Mouse (Mus musculus): ENCODE results near the gene Mier2. TPM values are rescaled to one million over a fixed set of nuclear protein-coding genes. Genes with fewer than 3 reads are reported as not detected.

Gene Mier2
- polyA plus RNA-seq, 1 experiment from 2014 or later = 56.2 TPM

DNA sequence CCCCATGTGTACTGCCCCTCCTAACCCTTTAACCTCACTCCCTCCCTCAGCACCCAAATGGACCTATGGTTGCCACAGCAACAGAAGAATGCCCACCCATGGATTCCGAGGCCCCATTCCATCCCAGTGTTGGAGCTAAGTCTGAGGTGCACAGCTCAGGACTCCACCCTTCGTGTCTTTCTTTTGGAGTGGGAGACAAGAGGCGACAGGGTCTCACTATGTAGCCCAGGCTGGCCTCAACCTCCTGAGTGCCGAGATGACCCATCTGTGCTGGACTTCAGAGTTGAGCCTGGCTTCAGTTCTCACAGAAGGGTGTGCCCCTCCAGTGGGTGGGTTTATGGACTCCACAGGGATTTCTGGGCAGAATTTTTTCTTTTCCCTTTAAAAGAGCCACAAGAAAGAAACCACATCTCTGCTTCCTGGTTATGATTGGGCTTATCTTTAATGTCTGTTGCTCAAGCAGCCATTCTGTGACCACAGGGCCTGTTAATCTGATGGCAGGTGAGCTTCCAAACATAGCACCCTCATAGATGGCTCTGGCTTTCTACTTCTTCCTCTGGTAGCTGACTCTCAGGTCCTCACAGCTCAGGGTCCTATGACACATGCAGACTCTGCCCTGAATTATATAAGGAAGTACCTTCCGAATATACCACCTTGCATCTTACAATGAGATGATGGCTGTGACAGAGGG, 32.2 kb upstream of the Mier2 start, which contains the start of gene Theg:
Gene Theg (minus strand): TSS at position 271 of the 691 bp plus-strand sequence.
- ATAC-seq = no peak
- Histone ChIP-seq H3K4me2 (ENCODE audit: low read length) (no peak within 1 kb of the TSS), H3K4me1 (ENCODE audit: control insufficient read depth, insufficient read depth, low read length) (no peaks in the 10 kb centered on the region), H3K27me3 (ENCODE audit: control insufficient read depth, insufficient read depth, low read depth, low read length) (no peaks in the 10 kb centered on the region), H3K36me3 (ENCODE audit: control insufficient read depth, insufficient read depth, low read length) (no peaks in the 10 kb centered on the region), H3K27ac (ENCODE audit: low read length) (no peak within 1 kb of the TSS), H3K4me3 (ENCODE audit: low read depth, low read length) (no peak within 1 kb of the TSS), H3K9ac (ENCODE audit: low read depth, low read length) (no peak within 1 kb of the TSS), H3K9me3 (replicated peaks; ENCODE audit: control insufficient read depth, low read length, poor library complexity, severe bottlenecking) (no peaks in the 10 kb centered on the region)
- WGBS = 82% methylated on average over 5 of the region's 5 CpGs

DNA sequence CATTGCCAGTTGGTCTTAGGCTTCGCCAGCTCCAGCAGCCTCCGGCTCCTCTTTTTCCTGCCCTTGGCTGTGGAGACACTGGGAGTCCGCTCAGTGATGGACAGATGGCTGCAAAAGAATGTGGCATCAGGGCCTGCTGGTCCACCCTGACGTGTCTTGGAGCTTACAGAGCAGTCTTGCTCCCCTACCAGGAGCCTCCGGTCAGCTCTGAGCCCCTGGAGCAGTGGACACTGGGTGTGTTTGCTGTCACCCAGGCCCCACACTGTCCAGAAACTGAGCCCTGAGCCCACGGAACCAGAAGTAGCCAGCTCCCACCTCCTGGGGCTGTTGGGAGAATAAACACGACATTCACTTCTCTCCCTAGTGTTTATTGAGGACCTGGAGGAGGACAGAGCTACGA, 31.2 kb upstream of the Mier2 start:
- no peak overlapping the region for H3K9ac ChIP-seq (ENCODE audit: low read depth, low read length)
- H3K4me2 ChIP-seq (ENCODE audit: low read length) = no peak overlapping the region
- H3K27me3 ChIP-seq (ENCODE audit: control insufficient read depth, insufficient read depth, low read depth, low read length) = no peaks in the 10 kb centered on the region
- no peaks in the 10 kb centered on the region for H3K4me1 ChIP-seq (ENCODE audit: control insufficient read depth, insufficient read depth, low read length)
- no peak for ATAC-seq
- no peak overlapping the region for H3K27ac ChIP-seq (ENCODE audit: low read length)
- H3K36me3 ChIP-seq (ENCODE audit: control insufficient read depth, insufficient read depth, low read length) = no peaks in the 10 kb centered on the region
- WGBS = 79% methylated on average over 8 of the region's 8 CpGs
- no peaks in the 10 kb centered on the region for H3K9me3 ChIP-seq (replicated peaks; ENCODE audit: control insufficient read depth, low read length, poor library complexity, severe bottlenecking)
- no peak overlapping the region for H3K4me3 ChIP-seq (ENCODE audit: low read depth, low read length)

DNA sequence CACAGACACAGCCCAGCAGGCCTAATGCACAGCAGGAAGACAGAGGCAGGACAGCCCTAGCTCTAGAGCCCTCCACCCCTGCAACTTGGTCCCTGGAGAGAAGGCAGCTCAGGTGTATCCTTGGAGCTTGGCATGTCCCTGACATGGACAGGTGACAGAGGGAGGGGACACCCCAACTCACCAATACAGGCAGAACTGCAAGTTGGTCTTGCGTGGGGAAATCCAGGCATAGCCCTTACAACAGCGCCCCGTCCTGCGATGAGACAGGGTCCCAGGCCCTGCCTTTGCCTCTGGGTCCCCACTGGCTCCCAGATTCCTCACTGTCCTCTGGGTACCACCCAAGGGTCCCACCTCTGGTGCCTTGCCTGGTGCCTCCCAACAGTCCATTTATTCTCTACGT, 30.7 kb upstream of the Mier2 start:
- H3K9me3 ChIP-seq (replicated peaks; ENCODE audit: control insufficient read depth, low read length, poor library complexity, severe bottlenecking) = no peaks in the 10 kb centered on the region
- H3K4me2 ChIP-seq (ENCODE audit: low read length) = no peak overlapping the region
- WGBS = 87% methylated on average over 5 of the region's 5 CpGs
- H3K4me3 ChIP-seq (ENCODE audit: low read depth, low read length) = no peak overlapping the region
- H3K4me1 ChIP-seq (ENCODE audit: control insufficient read depth, insufficient read depth, low read length) = no peaks in the 10 kb centered on the region
- no peaks in the 10 kb centered on the region for H3K36me3 ChIP-seq (ENCODE audit: control insufficient read depth, insufficient read depth, low read length)
- H3K27me3 ChIP-seq (ENCODE audit: control insufficient read depth, insufficient read depth, low read depth, low read length) = no peaks in the 10 kb centered on the region
- ATAC-seq = no peak
- H3K9ac ChIP-seq (ENCODE audit: low read depth, low read length) = no peak overlapping the region
- no peak overlapping the region for H3K27ac ChIP-seq (ENCODE audit: low read length)

DNA sequence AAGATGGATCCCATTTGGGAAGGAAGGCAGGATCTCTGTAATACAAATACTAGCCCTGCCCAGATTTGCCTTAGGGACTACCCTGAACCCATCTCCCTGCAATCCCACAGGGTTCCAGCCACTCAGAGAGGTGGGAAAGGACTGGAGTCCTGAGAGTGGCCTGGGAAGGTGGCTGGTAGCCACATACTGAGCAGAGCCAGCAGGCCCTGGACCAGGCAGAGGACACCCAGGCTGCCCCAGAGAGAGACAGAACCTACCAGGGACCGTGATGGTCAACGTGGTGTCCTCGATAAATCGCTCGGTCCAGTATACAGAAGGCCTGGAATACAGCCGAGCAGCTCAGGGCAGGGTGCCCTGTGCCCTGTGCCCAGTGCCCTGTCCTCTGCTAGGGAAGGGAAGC, 30.1 kb upstream of the Mier2 start:
- Histone ChIP-seq H3K9me3 (replicated peaks; ENCODE audit: control insufficient read depth, low read length, poor library complexity, severe bottlenecking) (no peaks in the 10 kb centered on the region), H3K4me3 (ENCODE audit: low read depth, low read length) (no peak overlapping the region), H3K36me3 (ENCODE audit: control insufficient read depth, insufficient read depth, low read length) (no peaks in the 10 kb centered on the region), H3K27me3 (ENCODE audit: control insufficient read depth, insufficient read depth, low read depth, low read length) (no peaks in the 10 kb centered on the region), H3K27ac (ENCODE audit: low read length) (no peak overlapping the region), H3K4me2 (ENCODE audit: low read length) (no peak overlapping the region), H3K4me1 (ENCODE audit: control insufficient read depth, insufficient read depth, low read length) (no peaks in the 10 kb centered on the region), H3K9ac (ENCODE audit: low read depth, low read length) (no peak overlapping the region)
- 91% methylated on average over 6 of the region's 6 CpGs for WGBS
- ATAC-seq = no peak

DNA sequence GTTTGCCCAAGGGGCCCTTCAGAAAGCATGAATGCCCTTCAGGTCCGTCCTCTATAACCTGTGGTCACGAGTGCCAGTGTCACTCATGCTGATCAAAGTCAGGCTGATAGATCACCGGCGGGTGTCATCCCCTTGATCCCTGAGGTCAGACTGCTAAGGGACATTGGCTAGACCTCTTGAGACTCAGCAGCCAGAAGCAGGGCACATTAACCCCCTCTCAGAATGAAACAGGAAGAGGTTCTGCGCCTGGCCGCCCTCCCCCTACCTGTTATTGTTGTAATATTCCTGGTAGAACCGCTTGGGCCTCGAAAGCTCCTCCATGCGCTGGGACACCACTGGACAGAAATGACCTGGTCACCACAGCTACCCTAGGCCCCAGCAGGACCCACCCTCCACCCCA, 29.4 kb upstream of the Mier2 start:
- H3K9me3 ChIP-seq (replicated peaks; ENCODE audit: control insufficient read depth, low read length, poor library complexity, severe bottlenecking) = no peaks in the 10 kb centered on the region
- WGBS = 85% methylated on average over 9 of the region's 9 CpGs

DNA sequence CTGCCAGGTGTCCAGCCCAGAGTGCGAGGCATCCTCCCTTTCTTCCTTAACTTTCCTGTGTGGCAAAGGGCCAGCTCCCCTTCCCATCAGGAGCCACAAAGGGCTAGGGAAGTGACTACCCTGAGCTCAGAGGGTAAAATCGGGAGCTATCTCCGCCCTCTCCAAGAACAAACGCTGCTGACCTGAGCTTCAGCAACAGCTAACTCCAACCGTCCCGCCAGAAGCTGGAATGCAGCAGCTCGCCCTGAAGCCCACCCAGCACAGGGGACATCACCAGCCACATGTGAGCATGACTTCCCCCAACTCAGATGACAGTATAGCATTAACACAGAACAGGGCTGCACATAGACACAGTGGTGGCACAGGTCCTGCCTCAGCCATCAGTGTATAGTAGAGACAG, 29.0 kb upstream of the Mier2 start:
- Histone ChIP-seq H3K4me2 (ENCODE audit: low read length) (no peak overlapping the region), H3K9me3 (replicated peaks; ENCODE audit: control insufficient read depth, low read length, poor library complexity, severe bottlenecking) (no peaks in the 10 kb centered on the region), H3K4me1 (ENCODE audit: control insufficient read depth, insufficient read depth, low read length) (no peaks in the 10 kb centered on the region), H3K27me3 (ENCODE audit: control insufficient read depth, insufficient read depth, low read depth, low read length) (no peaks in the 10 kb centered on the region), H3K9ac (ENCODE audit: low read depth, low read length) (no peak overlapping the region), H3K36me3 (ENCODE audit: control insufficient read depth, insufficient read depth, low read length) (no peaks in the 10 kb centered on the region), H3K4me3 (ENCODE audit: low read depth, low read length) (no peak overlapping the region), H3K27ac (ENCODE audit: low read length) (no peak overlapping the region)
- ATAC-seq = no peak
- WGBS = 80% methylated on average over 7 of the region's 7 CpGs

More for the DNA sequence above, 29.4 kb upstream of the Mier2 start:
- H3K36me3 ChIP-seq (ENCODE audit: control insufficient read depth, insufficient read depth, low read length) = no peaks in the 10 kb centered on the region
- no peaks in the 10 kb centered on the region for H3K27me3 ChIP-seq (ENCODE audit: control insufficient read depth, insufficient read depth, low read depth, low read length)
- no peak for ATAC-seq
- no peaks in the 10 kb centered on the region for H3K4me1 ChIP-seq (ENCODE audit: control insufficient read depth, insufficient read depth, low read length)
- H3K4me3 ChIP-seq (ENCODE audit: low read depth, low read length) = no peak overlapping the region
- H3K4me2 ChIP-seq (ENCODE audit: low read length) = no peak overlapping the region
- no peak overlapping the region for H3K9ac ChIP-seq (ENCODE audit: low read depth, low read length)
- H3K27ac ChIP-seq (ENCODE audit: low read length) = no peak overlapping the region

DNA sequence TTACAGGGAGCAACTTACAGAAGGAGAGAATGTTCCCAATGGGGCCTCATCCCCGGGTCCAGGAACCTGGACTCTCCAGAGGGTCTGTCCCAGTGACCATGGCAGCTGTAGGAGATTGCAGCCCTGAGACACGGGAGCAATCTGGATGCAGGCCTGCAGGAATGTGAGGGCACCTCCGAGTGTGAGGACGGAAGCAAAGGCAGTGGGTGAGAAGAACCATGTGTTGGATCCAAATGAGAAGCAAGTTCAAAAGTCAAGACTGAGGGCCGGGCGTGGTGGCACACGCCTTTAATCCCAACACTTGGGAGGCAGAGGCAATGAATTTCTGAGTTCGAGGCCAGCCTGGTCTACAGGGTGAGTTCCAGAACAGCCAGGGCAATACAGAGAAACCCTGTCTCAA, 26.5 kb upstream of the Mier2 start:
- Histone ChIP-seq H3K4me1 (ENCODE audit: control insufficient read depth, insufficient read depth, low read length) (no peaks in the 10 kb centered on the region), H3K4me3 (ENCODE audit: low read depth, low read length) (no peak overlapping the region), H3K4me2 (ENCODE audit: low read length) (no peak overlapping the region), H3K27me3 (ENCODE audit: control insufficient read depth, insufficient read depth, low read depth, low read length) (no peaks in the 10 kb centered on the region), H3K9ac (ENCODE audit: low read depth, low read length) (no peak overlapping the region), H3K9me3 (replicated peaks; ENCODE audit: control insufficient read depth, low read length, poor library complexity, severe bottlenecking) (no peaks in the 10 kb centered on the region), H3K36me3 (ENCODE audit: control insufficient read depth, insufficient read depth, low read length) (no peaks in the 10 kb centered on the region), H3K27ac (ENCODE audit: low read length) (no peak overlapping the region)
- 92% methylated on average over 8 of the region's 8 CpGs for whole genome bisulfite sequencing
- no peak for ATAC-seq

DNA sequence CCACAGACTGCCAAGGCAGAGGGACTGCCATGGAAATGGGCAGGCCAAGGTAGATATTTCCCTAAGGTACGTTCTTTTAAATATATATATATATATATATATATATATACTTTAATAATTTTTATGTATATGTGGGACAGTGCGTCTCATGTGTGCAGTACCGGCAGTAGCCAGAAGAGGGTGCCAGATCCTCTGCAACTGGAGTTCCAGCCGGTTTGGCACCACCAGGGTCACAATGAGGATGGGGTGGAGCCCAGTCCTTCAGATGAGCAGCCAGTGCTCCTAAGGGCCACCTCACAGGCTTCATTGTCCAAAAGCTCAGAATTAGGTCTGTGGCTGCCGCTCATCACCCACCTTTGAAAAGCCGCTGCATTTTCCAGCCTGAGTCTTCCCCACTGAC, 25.8 kb upstream of the Mier2 start:
- H3K4me3 ChIP-seq (ENCODE audit: low read depth, low read length) = no peak overlapping the region
- no peaks in the 10 kb centered on the region for H3K4me1 ChIP-seq (ENCODE audit: control insufficient read depth, insufficient read depth, low read length)
- no peak overlapping the region for H3K27ac ChIP-seq (ENCODE audit: low read length)
- WGBS = 41% methylated on average over 6 of the region's 6 CpGs
- H3K4me2 ChIP-seq (ENCODE audit: low read length) = no peak overlapping the region
- no peaks in the 10 kb centered on the region for H3K36me3 ChIP-seq (ENCODE audit: control insufficient read depth, insufficient read depth, low read length)
- H3K27me3 ChIP-seq (ENCODE audit: control insufficient read depth, insufficient read depth, low read depth, low read length) = no peaks in the 10 kb centered on the region
- H3K9ac ChIP-seq (ENCODE audit: low read depth, low read length) = no peak overlapping the region
- no peaks in the 10 kb centered on the region for H3K9me3 ChIP-seq (replicated peaks; ENCODE audit: control insufficient read depth, low read length, poor library complexity, severe bottlenecking)
- no peak for ATAC-seq

DNA sequence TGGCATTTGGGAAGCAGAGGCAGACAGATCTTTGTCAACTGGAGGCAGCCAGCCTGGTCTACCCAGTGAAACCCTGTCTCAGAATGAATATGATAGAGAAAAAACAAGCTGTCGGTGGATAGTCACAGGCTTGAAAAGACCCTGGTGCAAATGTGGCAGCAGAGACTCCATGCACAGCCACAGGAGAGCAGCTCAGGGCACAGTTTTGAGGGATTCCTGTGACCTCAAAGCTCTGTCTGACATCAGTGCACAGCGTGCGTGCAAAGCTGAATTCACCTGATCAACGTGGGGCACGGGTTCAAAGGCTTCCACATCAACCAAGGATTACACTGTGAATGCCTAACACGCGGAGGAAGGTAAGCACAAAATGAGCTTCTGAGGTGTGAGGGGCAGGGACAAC, 25.4 kb upstream of the Mier2 start:
- no peaks in the 10 kb centered on the region for H3K9me3 ChIP-seq (replicated peaks; ENCODE audit: control insufficient read depth, low read length, poor library complexity, severe bottlenecking)
- no peak overlapping the region for H3K9ac ChIP-seq (ENCODE audit: low read depth, low read length)
- H3K36me3 ChIP-seq (ENCODE audit: control insufficient read depth, insufficient read depth, low read length) = no peaks in the 10 kb centered on the region
- 58% methylated on average over 7 of the region's 7 CpGs for WGBS
- H3K4me1 ChIP-seq (ENCODE audit: control insufficient read depth, insufficient read depth, low read length) = no peaks in the 10 kb centered on the region
- no peak overlapping the region for H3K4me3 ChIP-seq (ENCODE audit: low read depth, low read length)
- ATAC-seq = no peak
- H3K4me2 ChIP-seq (ENCODE audit: low read length) = no peak overlapping the region
- H3K27ac ChIP-seq (ENCODE audit: low read length) = no peak overlapping the region
- H3K27me3 ChIP-seq (ENCODE audit: control insufficient read depth, insufficient read depth, low read depth, low read length) = no peaks in the 10 kb centered on the region
